Mouse (Mus musculus): ENCODE measurements at regions not wholly inside any gene's neighbourhood (a gene's known extent, or its start where the extent isn't known, plus 50 kb on each side); places are given as distances from the start of the nearest gene placed in this dataset.

DNA sequence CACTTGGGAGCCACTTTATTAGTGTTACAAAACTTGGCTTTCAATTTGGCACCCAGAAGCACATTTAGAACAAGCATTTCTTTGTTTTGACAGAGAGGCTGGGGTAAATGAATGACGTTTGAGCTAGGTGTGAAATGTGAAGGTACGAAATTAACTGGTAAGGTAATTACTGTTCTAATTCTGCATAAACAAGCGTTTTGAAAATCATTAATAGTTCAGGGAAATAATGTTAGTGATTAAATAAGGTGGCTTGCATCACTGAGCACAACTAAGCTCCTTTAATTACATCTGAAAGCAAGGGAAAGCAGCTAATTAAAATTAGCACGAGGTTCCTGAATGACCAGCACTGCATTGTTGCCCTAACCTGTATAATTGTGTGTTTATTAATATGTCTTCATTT, 529.9 kb upstream of the Pkn2 start:
- TF ChIP-seq POLR2A (IDR thresholded peaks at IDR 0.05; ENCODE audit: low read depth, low read length): no peak
- no peak for TF ChIP-seq CTCF (IDR thresholded peaks at IDR 0.05; ENCODE audit: extremely low read depth, insufficient read length, insufficient replicate concordance, low read depth, low read length)

All from small intestine, adult 2 months (tissue).